Mouse (Mus musculus) hindbrain, embryonic 15.5 days (tissue): Measurements from ENCODE around the gene Adssl1. TPM values are rescaled to one million over a fixed set of nuclear protein-coding genes. Genes with fewer than 3 reads are reported as not detected.

Experiments used
- ATAC-seq: fragments of 200-750 bp; cut with Nextera tagmentation; 2 replicates; pipeline ENCODE4 v1.8.0; 2017; ENCODE audit warnings: low read depth, moderate number of reproducible peaks, moderate TSS enrichment; ENCODE audit not compliant: low FRiP score
- H3K27ac ChIP-seq: fragments of 300-500 bp; sonication (generic); replicated peaks from 2 replicates; pipeline ENCODE4 v1.5.1; 2015; ENCODE audit warnings: mild to moderate bottlenecking, inconsistent platforms
- H3K27me3 ChIP-seq: fragments of 300-500 bp; sonication (generic); 2 replicates; pipeline ENCODE4 v1.6.1; 2015; ENCODE audit warnings: control low read depth, inconsistent platforms
- H3K36me3 ChIP-seq: fragments of 300-500 bp; sonication (generic); 2 replicates; pipeline ENCODE4 v1.6.1; 2015; ENCODE audit warnings: control low read depth, inconsistent platforms
- H3K4me1 ChIP-seq: fragments of 300-500 bp; sonication (generic); replicated peaks from 2 replicates; pipeline ENCODE4 v1.6.1; 2015; ENCODE audit warnings: control low read depth, inconsistent platforms
- H3K4me2 ChIP-seq: fragments of 300-500 bp; sonication (generic); 2 replicates; pipeline ENCODE4 v1.6.1; 2015; ENCODE audit warnings: moderate library complexity, mild to moderate bottlenecking, inconsistent platforms
- H3K4me3 ChIP-seq: fragments of 300-500 bp; sonication (generic); 2 replicates; pipeline ENCODE4 v1.5.1; 2015; ENCODE audit warnings: mild to moderate bottlenecking, inconsistent platforms
- H3K9ac ChIP-seq: fragments of 300-500 bp; sonication (generic); 2 replicates; pipeline ENCODE4 v1.6.1; 2015; ENCODE audit warnings: inconsistent platforms
- H3K9me3 ChIP-seq: fragments of 300-500 bp; sonication (generic); 2 replicates; pipeline ENCODE4 v1.6.1; 2016; ENCODE audit warnings: control low read depth, inconsistent platforms
- WGBS: fragments of 180-500 bp; shearing (Covaris S2); methylation state at CpG from one replicate; pipeline ENCODE4 v1.1.7; 2015; 5-methylcytosine and 5-hydroxymethylcytosine counted together
- polyA plus RNA-seq: library from polyadenylated mRNA; unstranded; fragments of >200 nt; fragmentation: Nextera tagmentation; extraction: Ambion mirVana; gene quantifications from 2 replicates; pipeline ENCODE4 v1.2.1, GENCODE M21; 2015

The Adssl1 gene
- polyA plus RNA-seq, 1 experiment from 2014 or later, result 5.8 TPM

DNA sequence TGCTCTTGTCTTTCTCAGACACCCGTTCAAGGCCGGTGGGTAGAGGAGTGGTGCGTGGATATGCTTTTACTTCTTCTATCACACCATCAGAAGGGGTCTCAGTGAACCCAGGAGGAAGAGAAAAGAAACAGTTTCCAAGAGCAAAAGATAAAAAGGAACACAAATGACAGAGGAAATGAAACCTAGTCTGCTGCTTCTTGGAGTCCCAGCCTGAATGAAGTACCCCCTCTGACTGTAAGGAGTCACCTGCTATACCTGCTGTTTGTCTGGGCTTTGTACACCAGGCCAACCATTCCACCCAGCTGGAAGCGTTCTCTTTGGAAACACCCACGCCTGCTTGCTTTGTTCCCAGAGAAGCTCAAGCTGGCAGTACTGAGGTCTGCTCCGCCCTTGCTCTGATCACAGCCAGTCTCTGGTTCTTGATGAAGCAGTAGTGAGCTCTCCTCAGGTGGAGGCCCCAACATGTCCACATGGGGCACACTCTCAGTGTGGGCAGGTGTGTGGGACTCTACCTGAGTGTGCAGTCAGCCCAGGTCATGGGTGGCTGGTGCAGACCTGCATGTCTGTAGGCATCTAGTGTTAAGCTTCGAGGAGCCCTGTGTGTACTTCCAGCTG, 33.8 kb upstream of the Adssl1 start:
- Histone ChIP-seq H3K4me2 (no peak overlapping the region), H3K27me3 (peaks cover 23% of the 10 kb centered on the region), H3K4me1 (peaks cover 17% of the 10 kb centered on the region), H3K36me3 (no peaks in the 10 kb centered on the region), H3K9me3 (no peaks in the 10 kb centered on the region), H3K4me3 (no peak overlapping the region), H3K27ac (no peak overlapping the region), H3K9ac (no peak overlapping the region)
- ATAC-seq, result no peak
- whole genome bisulfite sequencing, result 66% methylated on average over 7 of the region's 7 CpGs

- H3K36me3 ChIP-seq, result no peaks in the 10 kb centered on the region
- no peak for ATAC-seq
- peak overlapping the region; percentile 87; the same call in 1 of the 2 replicates for H3K4me2 ChIP-seq
- H3K4me3 ChIP-seq, result no peak overlapping the region
- WGBS, result 77% methylated on average over 14 of the region's 14 CpGs
- H3K4me1 ChIP-seq, result peaks cover 17% of the 10 kb centered on the region
- no peaks in the 10 kb centered on the region for H3K9me3 ChIP-seq
- H3K9ac ChIP-seq, result no peak overlapping the region
- peaks cover 23% of the 10 kb centered on the region for H3K27me3 ChIP-seq
- no peak overlapping the region for H3K27ac ChIP-seq
Observed at GRCm38 (mm10) chr12:112587125-112588124, 32.4 kb upstream of the Adssl1 start.

GRCm38 (mm10) chr12:112588426-112589256, 31.2 kb upstream of the Adssl1 start, which contains the start of gene Inf2:
TSS of gene Inf2 (plus strand) at chr12:112588784.
- Histone ChIP-seq H3K9me3 (no peaks in the 10 kb centered on the region), H3K4me1 (peaks cover 17% of the 10 kb centered on the region), H3K27ac (no peak within 1 kb of the TSS), H3K9ac (peak within 1 kb of the TSS; percentile 30), H3K27me3 (peaks cover 23% of the 10 kb centered on the region), H3K36me3 (no peaks in the 10 kb centered on the region), H3K4me3 (peak within 1 kb of the TSS; percentile 46), H3K4me2 (peak within 1 kb of the TSS; percentile 87)
- 1% methylated on average over 58 of the region's 60 CpGs for WGBS
- peak; percentile 74 for ATAC-seq

GRCm38 (mm10) chr12:112589491-112590191, 30.2 kb upstream of the Adssl1 start:
- no peak overlapping the region for H3K9ac ChIP-seq
- no peaks in the 10 kb centered on the region for H3K9me3 ChIP-seq
- H3K4me1 ChIP-seq, result peaks cover 23% of the 10 kb centered on the region
- ATAC-seq, result no peak
- WGBS, result 66% methylated on average over 8 of the region's 8 CpGs
- peak overlapping the region; percentile 87 for H3K4me2 ChIP-seq
- H3K4me3 ChIP-seq, result peak overlapping the region; percentile 46; the same call in 1 of the 2 replicates
- no peak overlapping the region for H3K27ac ChIP-seq
- H3K36me3 ChIP-seq, result no peaks in the 10 kb centered on the region
- H3K27me3 ChIP-seq, result peaks cover 23% of the 10 kb centered on the region

GRCm38 (mm10) chr12:112590566-112591239, 29.1 kb upstream of the Adssl1 start:
- ATAC-seq, result 0 out of 2 replicates have a peak, but pooled peaks have one; percentile 5
- WGBS, result 62% methylated on average over 8 of the region's 8 CpGs
- Histone ChIP-seq H3K4me1 (peaks cover 29% of the 10 kb centered on the region), H3K9ac (no peak overlapping the region), H3K36me3 (no peaks in the 10 kb centered on the region), H3K27me3 (peaks cover 23% of the 10 kb centered on the region), H3K4me3 (no peak overlapping the region), H3K27ac (no peak overlapping the region), H3K4me2 (no peak overlapping the region), H3K9me3 (no peaks in the 10 kb centered on the region)

DNA sequence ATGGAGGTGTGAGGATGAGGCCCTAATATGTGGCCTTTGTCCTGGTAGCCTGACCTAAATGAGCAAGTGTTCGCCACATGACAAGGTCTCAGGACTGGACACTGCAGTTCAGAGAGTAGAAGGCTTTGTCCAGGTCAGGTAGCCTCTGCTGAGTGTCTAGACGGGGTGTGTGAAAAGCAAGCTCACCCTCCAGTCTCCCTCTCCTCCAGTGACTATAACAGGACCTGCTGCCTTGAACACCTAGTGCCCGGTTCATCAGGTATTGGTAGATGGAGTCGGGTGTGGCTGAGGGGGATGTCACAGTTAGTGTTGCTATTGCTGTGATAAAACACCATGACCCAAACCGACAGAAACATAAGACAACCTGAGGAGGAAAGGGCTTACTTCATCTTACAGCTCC, 28.6 kb upstream of the Adssl1 start:
- Histone ChIP-seq H3K27me3 (peaks cover 23% of the 10 kb centered on the region), H3K9me3 (no peaks in the 10 kb centered on the region), H3K9ac (no peak overlapping the region), H3K4me3 (no peak overlapping the region), H3K36me3 (no peaks in the 10 kb centered on the region), H3K4me2 (no peak overlapping the region), H3K4me1 (peaks cover 29% of the 10 kb centered on the region), H3K27ac (no peak overlapping the region)
- 91% methylated on average over 5 of the region's 5 CpGs for WGBS
- ATAC-seq, result no peak

DNA sequence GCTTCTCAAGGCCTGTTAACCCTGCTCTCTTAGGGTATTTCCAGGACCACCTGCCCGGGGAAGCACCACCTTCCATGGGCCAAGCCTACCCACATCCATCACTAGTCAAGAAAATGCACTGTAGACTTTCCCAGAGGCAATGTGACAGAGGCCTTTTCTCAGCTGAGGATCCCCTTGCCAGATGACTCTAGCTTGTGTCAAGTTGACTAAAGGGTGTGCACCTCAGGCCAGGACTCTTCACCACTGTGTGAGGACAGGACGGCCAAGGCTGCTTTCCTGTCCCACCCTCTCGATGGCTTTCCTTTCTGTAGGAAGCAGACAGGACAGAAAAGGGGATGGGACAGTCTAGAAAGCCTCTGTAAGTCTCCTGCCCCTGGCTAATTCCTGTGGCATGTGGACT, 28.1 kb upstream of the Adssl1 start:
- Histone ChIP-seq H3K27me3 (peaks cover 23% of the 10 kb centered on the region), H3K27ac (no peak overlapping the region), H3K4me2 (no peak overlapping the region), H3K4me1 (peaks cover 29% of the 10 kb centered on the region), H3K9me3 (no peaks in the 10 kb centered on the region), H3K9ac (no peak overlapping the region), H3K4me3 (no peak overlapping the region), H3K36me3 (no peaks in the 10 kb centered on the region)
- ATAC-seq, result no peak
- WGBS, result 89% methylated on average over 3 of the region's 3 CpGs

DNA sequence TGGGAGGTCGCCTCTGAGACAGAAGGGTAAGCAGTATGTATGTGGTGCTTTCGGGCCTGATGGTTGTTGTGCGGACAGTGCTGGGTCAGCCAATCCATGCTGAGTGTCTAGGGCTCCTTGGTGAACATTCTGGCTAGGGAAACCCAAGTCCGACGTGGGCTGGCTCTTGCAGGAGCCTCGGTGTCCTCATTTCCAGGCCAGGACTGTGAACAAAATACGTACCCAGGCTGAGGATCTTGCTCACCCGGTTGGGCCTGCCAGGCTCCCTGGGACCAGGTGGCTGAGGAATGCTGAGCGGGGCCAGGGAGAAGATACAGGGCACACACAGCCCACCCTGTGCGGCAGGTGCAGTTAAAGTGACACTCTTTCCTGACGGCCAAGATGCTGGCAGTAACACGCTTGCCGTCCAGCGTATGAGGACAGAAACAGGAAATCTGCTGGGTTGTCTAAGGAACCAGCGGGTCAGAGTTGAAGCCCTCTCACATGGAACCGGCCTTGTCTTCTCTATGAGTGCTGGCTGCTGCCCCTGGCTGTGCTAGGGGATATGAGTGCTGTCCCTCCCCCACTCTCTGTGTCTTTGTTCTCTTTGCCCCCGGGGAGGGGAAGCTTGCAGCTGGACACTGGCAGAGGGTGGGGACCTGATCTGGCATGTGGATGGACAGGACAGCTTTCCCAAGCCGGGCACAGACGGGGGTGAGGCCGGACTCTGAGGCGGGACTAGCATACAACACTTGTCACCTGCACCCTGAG, 26.7 kb upstream of the Adssl1 start:
- 68% methylated on average over 21 of the region's 21 CpGs for WGBS
- Histone ChIP-seq H3K4me3 (no peak overlapping the region), H3K9me3 (no peaks in the 10 kb centered on the region), H3K4me2 (no peak overlapping the region), H3K9ac (no peak overlapping the region), H3K4me1 (peaks cover 32% of the 10 kb centered on the region), H3K27ac (no peak overlapping the region), H3K36me3 (no peaks in the 10 kb centered on the region), H3K27me3 (peaks cover 9% of the 10 kb centered on the region)
- ATAC-seq, result no peak

- H3K9me3 ChIP-seq, result no peaks in the 10 kb centered on the region
- no peak overlapping the region for H3K27ac ChIP-seq
- no peaks in the 10 kb centered on the region for H3K36me3 ChIP-seq
- H3K4me3 ChIP-seq, result no peak overlapping the region
- no peak for ATAC-seq
- H3K4me1 ChIP-seq, result peaks cover 21% of the 10 kb centered on the region
- peaks cover 6% of the 10 kb centered on the region for H3K27me3 ChIP-seq
- no peak overlapping the region for H3K9ac ChIP-seq
- H3K4me2 ChIP-seq, result no peak overlapping the region
- 76% methylated on average over 16 of the region's 16 CpGs for WGBS
Observed at GRCm38 (mm10) chr12:112593951-112594915, 25.6 kb upstream of the Adssl1 start.
